Mouse (Mus musculus) G1E (cell line): ENCODE measurements around the gene Khdc1a. TPM values are rescaled to one million over a fixed set of nuclear protein-coding genes. Genes with fewer than 3 reads are reported as not detected.
A peak's percentile ranks its signal among the peaks of the same experiment; 100 is the strongest.
"Not testable (repeated sequence)": the region's sequence is repeated elsewhere in the genome, so short reads cannot be mapped to it uniquely, and the experiment has no call there.

Experiments
- ATAC-seq: 2 replicates; pipeline ENCODE4 v1.8.0; 2016; ENCODE audit warnings: mild to moderate bottlenecking; ENCODE audit not compliant: insufficient number of reproducible peaks, poor library complexity, low FRiP score, severe bottlenecking; ENCODE audit errors: extremely low read depth
- DNase-seq: peaks from one replicate; pipeline ENCODE4 v3.0.0; 2012; ENCODE audit warnings: low spot score
- H3K27me3 ChIP-seq: 2 replicates; pipeline ENCODE4 v1.6.1; 2012; ENCODE audit warnings: mild to moderate bottlenecking, low read length, inconsistent platforms; ENCODE audit not compliant: insufficient read depth
- H3K36me3 ChIP-seq: replicated peaks from 2 replicates; pipeline ENCODE3; 2012; ENCODE audit warnings: mild to moderate bottlenecking, inconsistent platforms
- H3K4me1 ChIP-seq: 2 replicates; pipeline ENCODE4 v1.6.1; 2012; ENCODE audit warnings: low read depth, low read length, inconsistent platforms, mixed read lengths; ENCODE audit not compliant: insufficient read depth
- H3K4me3 ChIP-seq: 2 replicates; pipeline ENCODE4 v1.5.1; 2012; ENCODE audit warnings: low read depth, mild to moderate bottlenecking, inconsistent platforms, low read length, moderate library complexity, mixed read lengths
- H3K9me3 ChIP-seq: replicated peaks from 2 replicates; pipeline ENCODE4 v1.6.1; 2012; ENCODE audit warnings: inconsistent platforms
- CTCF ChIP-seq: IDR thresholded peaks from 2 replicates; pipeline ENCODE4 v1.5.1; 2012; ENCODE audit warnings: low read depth, low read length, inconsistent platforms, mixed read lengths
- GATA1 ChIP-seq: IDR thresholded peaks from 2 replicates; pipeline ENCODE4 v1.6.1; 2012; ENCODE audit warnings: borderline replicate concordance, low read length, inconsistent platforms, mixed read lengths
- GATA2 ChIP-seq: IDR thresholded peaks from 2 replicates; pipeline ENCODE4 v1.6.1; 2012; ENCODE audit warnings: low read depth, low read length, inconsistent platforms, borderline replicate concordance
- POLR2AphosphoS5 ChIP-seq: IDR thresholded peaks from 2 replicates; pipeline ENCODE4 v1.6.1; 2012; ENCODE audit warnings: low read depth, low read length, inconsistent platforms; ENCODE audit not compliant: insufficient replicate concordance
- TAL1 ChIP-seq: conservative IDR thresholded peaks from 2 replicates; pipeline ENCODE4 v1.6.1; 2012; ENCODE audit warnings: low read depth, low read length, inconsistent platforms, mixed read lengths
- polyA plus RNA-seq: library from polyadenylated mRNA; stranded (reverse); fragments of >175 nt; gene quantifications from 2 replicates; pipeline ENCODE4 v1.2.3, GENCODE M21; 2012
- total RNA-seq, 2 experiments: library from RNA; stranded (forward) in 1 of 2; stranded (reverse) in 1 of 2; fragments of 200-1000 nt in 1 of 2; fragments of >200 nt in 1 of 2; fragmentation: Nextera tagmentation in 1 of 2; gene quantifications; 2 replicates each; pipeline ENCODE4 v1.2.3; 2014 to 2017

The Khdc1a gene
- total and polyA plus RNA-seq, 3 experiments = 0.16 TPM; not detected in 2

DNA sequence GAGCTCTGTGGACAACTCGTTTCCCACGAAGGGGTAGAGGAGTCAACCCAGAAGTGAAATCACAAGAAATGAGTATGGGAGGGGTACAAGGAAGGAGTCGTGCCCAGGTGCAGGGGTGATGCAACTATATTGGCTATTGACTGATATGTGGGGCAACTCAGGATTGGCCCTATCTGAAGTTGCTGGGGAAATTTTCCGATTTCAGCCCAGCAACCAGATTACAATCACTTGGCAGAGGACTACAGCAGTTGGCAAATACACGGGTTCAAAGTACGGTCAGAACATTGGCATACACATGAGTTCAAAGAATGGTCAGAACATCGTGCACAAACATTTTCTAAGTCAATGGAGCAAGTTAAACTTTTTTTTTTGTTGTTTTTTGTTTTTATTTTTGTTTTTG lies 22.7 kb upstream of the Khdc1a start:
- H3K9me3 ChIP-seq = peaks cover 8% of the 10 kb centered on the region
- no peak overlapping the region for H3K4me3 ChIP-seq
- TF ChIP-seq GATA1 (no peak), CTCF (no peak), TAL1 (no peak), GATA2 (no peak), POLR2AphosphoS5 (no peak)
- no peaks in the 10 kb centered on the region for H3K36me3 ChIP-seq
- no peaks in the 10 kb centered on the region for H3K27me3 ChIP-seq
- peaks cover 44% of the 10 kb centered on the region for H3K4me1 ChIP-seq
- ATAC-seq = no peak
- DNase-seq = no peak

DNA sequence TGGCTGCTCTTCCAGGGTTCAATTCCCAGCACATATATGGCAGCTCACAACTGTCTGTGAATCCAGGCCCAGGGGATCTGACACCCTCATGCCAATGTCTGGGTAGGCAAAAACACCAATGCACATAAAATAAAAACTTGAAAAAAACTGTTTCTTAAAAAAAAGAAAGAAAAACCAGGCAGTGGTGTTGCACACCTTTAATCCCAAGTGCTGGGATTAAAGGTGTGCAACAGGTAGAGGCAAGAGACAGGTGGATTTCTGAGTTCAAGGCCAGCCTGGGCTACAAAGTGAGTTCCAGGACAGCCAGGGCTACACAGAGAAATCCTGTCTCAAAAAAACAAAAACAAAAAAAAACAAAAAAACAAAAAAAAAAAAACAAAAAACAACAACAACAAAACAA lies 18.3 kb upstream of the Khdc1a start:
- not testable (repeated sequence) for DNase-seq, H3K27me3 ChIP-seq, H3K4me3 ChIP-seq, ATAC-seq, H3K36me3 ChIP-seq
- Histone ChIP-seq H3K4me1 (peaks cover 71% of the 10 kb centered on the region), H3K9me3 (peaks cover 18% of the 10 kb centered on the region)

DNA sequence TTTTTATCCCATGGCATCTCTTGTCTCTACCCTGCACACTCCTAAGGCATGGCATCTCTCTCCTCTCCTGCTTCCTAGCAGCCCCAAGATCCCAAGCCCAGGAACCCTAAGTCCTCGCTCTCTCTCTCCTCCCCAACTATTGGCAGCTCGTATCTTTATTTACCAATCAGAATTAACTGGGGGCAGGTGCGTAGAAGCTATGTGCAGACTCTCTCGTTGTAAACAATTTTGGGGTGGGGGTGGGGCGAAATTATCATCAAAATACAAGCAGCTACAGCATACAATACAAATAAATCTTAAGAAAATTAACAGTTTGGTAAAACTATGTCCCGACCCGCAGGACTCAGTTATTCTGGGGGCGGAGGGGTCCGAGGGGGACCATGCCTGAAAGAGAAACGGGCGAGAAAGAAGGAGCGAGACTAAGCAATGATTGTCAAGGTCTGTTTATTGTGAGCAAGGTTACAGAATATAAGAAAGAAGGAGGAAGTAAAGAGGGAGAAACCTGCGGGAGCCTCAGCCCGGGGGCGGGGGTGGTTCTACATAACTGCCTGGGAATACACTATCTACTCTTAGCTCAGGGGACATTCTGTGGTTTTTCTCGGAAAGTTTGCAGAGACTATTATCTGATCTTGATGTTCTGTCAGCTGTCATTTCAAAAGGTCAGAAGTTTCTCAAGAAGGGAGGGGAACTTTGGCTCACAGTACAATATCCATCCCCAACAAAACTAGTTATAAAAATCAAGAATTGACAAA lies 16.0 kb upstream of the Khdc1a start:
- no peaks in the 10 kb centered on the region for H3K27me3 ChIP-seq
- H3K4me1 ChIP-seq = peaks cover 72% of the 10 kb centered on the region
- ATAC-seq = peak; percentile 87
- DNase-seq = no peak
- no peaks in the 10 kb centered on the region for H3K36me3 ChIP-seq
- peak overlapping the region; percentile 39 for H3K4me3 ChIP-seq
- peaks cover 16% of the 10 kb centered on the region for H3K9me3 ChIP-seq
- TF ChIP-seq TAL1 (0 out of 2 replicates have a peak, but pooled peaks have one; percentile 26), GATA2 (no peak)

DNA sequence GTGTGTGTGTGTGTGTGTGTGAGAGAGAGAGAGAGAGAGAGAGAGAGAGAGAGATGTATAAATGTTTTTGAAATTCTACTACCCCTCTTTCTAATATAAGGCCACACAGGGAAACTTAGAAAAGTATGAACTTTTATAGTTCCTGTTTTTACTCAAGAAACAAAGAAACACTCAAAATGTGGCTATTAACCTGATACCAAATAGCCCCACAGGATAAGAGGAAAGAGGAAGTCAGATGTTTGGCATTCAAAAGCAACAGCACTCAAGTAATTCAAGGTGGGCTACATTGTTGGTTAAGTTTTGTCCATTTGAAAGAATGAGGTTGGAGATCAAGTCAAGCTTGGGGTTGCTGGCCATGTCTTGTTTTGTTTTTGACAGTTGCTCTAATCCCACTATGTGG lies 13.6 kb upstream of the Khdc1a start:
- ATAC-seq (0 out of 2 replicates have a peak, but pooled peaks have one; percentile 9), DNase-seq (peak; percentile 41)
- Histone ChIP-seq H3K4me3 (no peak overlapping the region), H3K36me3 (no peaks in the 10 kb centered on the region), H3K9me3 (peaks cover 16% of the 10 kb centered on the region), H3K4me1 (peaks cover 50% of the 10 kb centered on the region), H3K27me3 (no peaks in the 10 kb centered on the region)
- no peak for TF ChIP-seq TAL1
- no peak for TF ChIP-seq GATA1
- no peak for TF ChIP-seq CTCF
- no peak for TF ChIP-seq POLR2AphosphoS5
- no peak for TF ChIP-seq GATA2

DNA sequence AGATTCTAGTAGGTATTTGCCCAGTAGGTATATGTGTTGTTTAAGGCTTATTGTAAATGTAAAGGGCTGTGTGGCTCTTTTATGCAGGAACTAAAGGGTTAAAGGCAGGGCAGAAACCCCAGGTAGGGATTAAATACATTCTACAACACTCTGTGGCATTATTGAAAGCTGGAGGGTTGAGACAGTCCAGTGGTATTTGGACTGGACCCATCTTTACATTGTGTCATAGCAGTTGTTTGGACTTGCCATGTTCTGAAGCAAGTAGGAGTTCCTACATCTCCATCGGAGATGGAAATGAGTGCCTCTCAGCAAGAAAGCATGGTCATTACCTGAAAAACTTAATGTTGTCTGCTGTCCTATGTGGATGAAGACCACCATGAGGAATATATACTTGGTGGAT lies 8.7 kb upstream of the Khdc1a start:
- ATAC-seq = no peak
- H3K9me3 ChIP-seq = peaks cover 9% of the 10 kb centered on the region; the same call in 1 of the 2 replicates
- no peak for DNase-seq

GRCm38 (mm10) chr1:21344253-21344652 lies 5.2 kb upstream of the Khdc1a start:
- DNase-seq = peak; percentile 61
- H3K4me3 ChIP-seq = no peak overlapping the region
- H3K36me3 ChIP-seq = no peaks in the 10 kb centered on the region
- peaks cover 37% of the 10 kb centered on the region for H3K4me1 ChIP-seq
- TF ChIP-seq GATA1 (no peak), TAL1 (peak; percentile 72), CTCF (peak; percentile 78), GATA2 (no peak)
- peak; percentile 76 for ATAC-seq
- H3K9me3 ChIP-seq = peaks cover 3% of the 10 kb centered on the region; the same call in 1 of the 2 replicates
- no peaks in the 10 kb centered on the region for H3K27me3 ChIP-seq

More for the DNA sequence above, 8.7 kb upstream of the Khdc1a start:
- Histone ChIP-seq H3K4me1 (peaks cover 47% of the 10 kb centered on the region), H3K27me3 (no peaks in the 10 kb centered on the region), H3K4me3 (no peak overlapping the region), H3K36me3 (no peaks in the 10 kb centered on the region)
- no peak for TF ChIP-seq GATA2
- no peak for TF ChIP-seq POLR2AphosphoS5
- no peak for TF ChIP-seq GATA1
- TF ChIP-seq TAL1 = no peak
- TF ChIP-seq CTCF = no peak

- not testable (repeated sequence) for H3K36me3 ChIP-seq, H3K9me3 ChIP-seq, DNase-seq, ATAC-seq, H3K27me3 ChIP-seq, H3K4me3 ChIP-seq
- peaks cover 37% of the 10 kb centered on the region for H3K4me1 ChIP-seq
Observed at GRCm38 (mm10) chr1:21344752-21345151, 4.7 kb upstream of the Khdc1a start.

DNA sequence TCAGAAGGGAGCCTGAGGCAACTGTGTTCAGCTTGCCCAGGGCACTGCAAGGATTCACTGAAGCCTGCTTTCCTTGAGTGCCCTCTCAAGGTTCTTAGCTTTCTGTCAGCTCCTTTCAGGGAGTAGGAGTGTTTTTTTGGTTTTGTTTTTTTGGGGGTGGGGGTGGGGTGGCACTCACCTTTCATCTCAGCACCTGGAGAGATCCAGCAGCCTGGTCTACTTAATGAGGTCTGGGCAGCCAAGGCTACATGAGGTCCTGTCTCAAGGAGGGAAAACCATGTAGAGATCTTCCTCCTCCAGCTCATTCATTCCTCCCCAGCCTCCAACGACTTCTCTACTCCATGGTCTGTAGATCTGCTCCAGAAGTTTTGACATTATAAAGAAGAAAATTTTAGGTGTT lies 18.6 kb downstream of the Khdc1a start, which contains the start of gene Khdc1c:
Khdc1c (plus strand) TSS at position 301 of the 400 bp plus-strand sequence.
- not testable (repeated sequence) for H3K9me3 ChIP-seq, H3K4me3 ChIP-seq, H3K4me1 ChIP-seq, H3K36me3 ChIP-seq, ATAC-seq, DNase-seq, H3K27me3 ChIP-seq
